Mouse (Mus musculus) kidney, postnatal 4 days (tissue): Measurements from ENCODE around the gene Gm27021.

ENCODE experiments used
- DNase-seq, 2 experiments: peaks; one replicate each; pipeline ENCODE4 v3.0.0; 2021; ENCODE audit warnings: mixed read lengths in 2 of 2

The Gm27021 gene

DNA sequence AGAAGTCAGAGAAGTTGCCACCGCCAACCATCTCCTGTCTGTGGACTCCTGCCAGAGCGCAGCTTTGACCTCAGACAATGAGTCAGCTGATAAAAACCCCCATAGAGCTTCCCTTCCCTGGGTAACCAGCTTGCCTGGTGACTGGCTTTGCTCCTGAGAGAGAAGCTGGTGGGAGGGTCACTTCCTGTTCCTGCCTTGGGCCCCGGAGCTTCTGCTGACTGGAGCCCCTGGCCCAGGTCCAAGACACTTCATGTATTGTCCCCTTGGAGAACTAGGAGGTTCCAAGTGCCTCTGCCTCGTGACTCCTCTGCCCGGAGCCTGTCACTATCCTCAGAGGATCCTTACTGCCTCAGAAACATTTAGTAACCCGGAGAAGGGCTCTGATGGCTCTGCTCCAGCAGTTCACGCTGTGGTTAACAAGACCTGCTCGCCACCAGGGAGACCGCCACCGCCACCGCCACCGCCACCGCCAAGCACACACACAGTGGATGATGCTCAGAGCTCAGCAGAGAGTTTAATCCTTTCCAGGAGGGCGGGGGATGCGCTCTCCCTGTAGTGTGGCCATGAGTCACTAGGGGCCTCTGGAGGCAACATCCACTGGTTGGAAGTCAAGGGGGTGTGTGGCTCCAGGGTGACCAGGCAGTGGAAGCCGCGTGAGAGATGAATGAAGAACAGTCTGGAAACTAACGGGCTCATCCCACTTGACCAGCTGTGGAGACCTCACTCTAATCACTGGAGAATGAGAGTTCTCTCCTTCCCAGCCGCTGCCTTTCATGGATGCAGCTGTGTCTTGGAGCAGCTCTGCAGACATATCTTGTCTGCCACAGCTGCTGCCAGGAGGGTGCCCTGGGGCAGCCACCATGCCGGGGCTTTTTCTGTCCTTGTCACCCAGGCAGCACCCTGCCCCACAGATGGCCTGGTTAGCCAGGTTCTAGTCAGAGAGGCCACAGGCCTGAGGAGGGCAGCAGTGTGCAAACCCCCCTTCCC lies 103.7 kb downstream of the Gm27021 start:
- peak; percentile 88 to 92 for DNase-seq

DNA sequence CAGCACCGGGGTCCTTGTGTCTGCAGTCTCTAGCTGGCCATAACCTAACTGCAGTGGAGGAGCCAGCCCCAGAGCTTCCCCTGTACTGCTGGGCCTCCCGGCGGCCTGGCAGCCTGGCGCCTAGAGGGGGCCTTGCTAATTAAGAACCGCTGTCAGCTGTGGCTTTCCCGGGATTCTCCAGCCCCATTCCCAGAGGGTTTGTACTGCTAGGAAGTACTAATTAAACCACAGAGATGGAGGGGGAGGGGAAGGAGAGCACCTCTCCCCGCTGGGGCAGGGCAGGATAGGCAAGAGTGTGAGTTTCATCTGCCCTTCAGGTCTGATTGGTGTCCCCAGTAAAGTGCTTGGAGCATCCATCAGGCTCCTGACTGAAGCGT lies 104.5 kb downstream of the Gm27021 start:
- DNase-seq: peak in 1 of 2 experiments; percentile 61

DNA sequence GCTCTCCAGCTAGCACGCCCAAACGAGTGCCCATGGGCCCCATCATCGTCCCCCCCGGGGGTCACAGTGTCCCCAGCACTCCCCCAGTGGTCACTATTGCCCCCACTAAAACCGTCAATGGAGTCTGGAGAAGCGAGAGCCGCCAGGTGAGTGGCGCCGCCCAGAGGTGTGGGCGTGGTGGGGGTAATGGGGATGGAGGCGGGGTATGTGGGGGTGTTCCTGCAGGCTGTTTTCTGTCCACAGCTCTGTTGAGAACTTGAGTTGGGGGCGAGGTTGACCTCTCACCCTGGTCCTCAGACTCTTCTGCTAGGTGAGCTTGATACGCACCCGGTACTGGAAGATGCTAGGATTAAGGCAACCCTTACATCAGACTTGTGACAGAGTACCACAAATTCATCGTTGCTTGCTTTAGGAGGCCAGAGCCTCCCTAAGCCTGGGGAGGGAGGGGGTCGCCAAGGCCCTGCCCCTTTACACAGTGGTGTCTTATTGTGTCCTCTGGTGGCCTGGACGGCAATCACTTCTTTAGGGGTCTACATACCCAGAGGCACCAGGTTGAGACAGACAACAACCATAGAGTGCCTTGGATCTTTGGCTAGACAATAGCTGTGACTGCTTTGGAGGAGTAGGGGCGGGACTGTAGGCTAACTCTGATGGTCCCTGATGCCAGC lies 105.1 kb downstream of the Gm27021 start:
- DNase-seq: no peak

DNA sequence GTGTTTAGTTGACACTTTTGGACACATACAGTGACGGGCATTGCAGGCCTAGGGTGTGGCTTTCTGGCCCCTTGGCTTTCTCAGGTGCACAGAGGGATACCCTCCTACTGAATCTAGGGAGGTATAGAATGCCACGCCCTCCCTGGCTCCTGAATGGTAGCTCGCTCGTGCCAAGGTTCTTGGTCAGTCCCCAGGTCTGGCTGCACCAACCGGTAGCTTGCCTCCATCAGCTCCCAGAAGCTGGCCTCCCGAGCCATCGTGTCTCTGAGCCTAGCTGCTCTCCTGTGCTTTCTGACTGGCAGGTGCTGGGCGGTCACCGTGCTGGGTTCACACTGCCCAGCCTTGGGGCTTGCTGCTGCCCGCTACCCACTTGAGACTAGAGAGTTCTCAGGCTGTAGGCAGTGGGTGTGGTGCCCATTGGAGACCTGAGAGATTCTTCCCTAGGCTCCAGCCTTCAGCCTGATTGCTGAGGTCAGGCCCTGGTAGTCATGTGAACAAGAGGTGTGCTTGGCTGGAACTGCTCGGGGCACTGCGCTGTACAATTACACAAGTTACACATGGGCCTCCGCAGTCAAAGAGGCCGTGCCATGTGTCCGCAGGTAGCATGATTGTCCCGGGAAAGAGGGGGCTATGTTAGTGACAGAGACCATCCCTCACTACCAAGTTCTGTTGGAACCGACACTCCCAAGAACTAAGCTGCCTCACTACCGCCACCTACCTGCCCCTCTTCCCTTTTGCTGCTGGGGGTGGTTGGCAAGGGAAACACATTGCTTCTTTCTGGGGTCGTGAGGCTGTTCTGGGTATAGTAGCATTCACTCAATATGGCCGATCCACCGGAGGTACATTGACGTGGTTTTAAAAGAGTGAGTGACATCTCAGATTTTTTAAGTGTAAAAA lies 106.1 kb downstream of the Gm27021 start:
- peak; percentile 64 for DNase-seq

DNA sequence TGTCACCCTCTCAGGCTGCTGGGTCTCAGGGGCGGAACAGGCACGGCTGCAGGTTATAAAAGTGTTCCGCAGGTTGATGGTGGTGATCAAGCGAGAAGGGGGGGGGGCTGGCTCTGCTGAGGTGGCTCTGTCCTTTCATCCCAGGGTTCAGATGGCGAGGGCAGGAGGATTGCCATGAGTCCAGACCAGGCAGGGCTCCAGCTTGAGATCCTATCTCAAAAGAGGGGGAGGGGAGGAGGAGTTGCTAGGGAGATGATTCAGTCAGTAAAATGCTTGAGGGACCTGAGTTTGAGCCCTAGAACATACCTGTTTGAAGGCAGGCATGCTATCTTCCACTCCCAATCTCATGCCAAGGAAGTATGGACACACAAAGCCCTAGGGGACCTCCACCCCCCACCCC lies 107.3 kb downstream of the Gm27021 start:
- no peak for DNase-seq

DNA sequence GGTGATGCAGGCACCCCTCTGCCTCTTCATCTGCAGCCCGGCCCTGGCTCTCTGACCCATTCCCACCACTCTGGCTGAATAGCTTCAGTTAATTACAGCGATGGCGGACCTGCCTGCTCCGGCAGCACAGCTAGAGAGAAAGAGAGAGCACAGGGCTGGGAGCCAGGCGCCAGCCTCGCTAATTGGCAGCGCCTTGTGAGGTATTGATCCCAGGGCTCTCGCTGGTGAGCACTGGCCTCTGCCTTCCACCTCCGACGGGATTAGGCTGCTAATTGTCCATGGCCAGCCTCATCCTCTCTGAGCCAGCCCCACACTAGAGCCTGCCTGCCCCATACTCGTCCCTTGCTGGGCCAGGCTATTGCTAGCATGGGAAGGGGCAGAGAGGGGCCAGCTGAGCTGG lies 108.2 kb downstream of the Gm27021 start:
- no peak for DNase-seq
